Mouse (Mus musculus) limb, embryonic 10.5 days (tissue): ENCODE data around the gene Gm14295. TPM values are rescaled to one million over a fixed set of nuclear protein-coding genes. Genes with fewer than 3 reads are reported as not detected.
"Not testable (repeated sequence)": the region's sequence is repeated elsewhere in the genome, so short reads cannot be mapped to it uniquely, and the experiment has no call there.

Source experiments
- DNase-seq: peaks from one replicate; pipeline ENCODE4 v3.0.0-alpha.2; 2017; ENCODE audit warnings: low spot score
- H3K27ac ChIP-seq: fragments of 300-500 bp; sonication (generic); 2 replicates; pipeline ENCODE4 v1.5.1; 2016; ENCODE audit warnings: mild to moderate bottlenecking
- H3K27me3 ChIP-seq: fragments of 300-500 bp; sonication (generic); 2 replicates; pipeline ENCODE4 v1.6.1; 2016; ENCODE audit warnings: low read depth, mild to moderate bottlenecking; ENCODE audit not compliant: poor library complexity, severe bottlenecking
- H3K36me3 ChIP-seq: fragments of 300-500 bp; sonication (generic); 2 replicates; pipeline ENCODE4 v1.6.1; 2016; ENCODE audit warnings: mild to moderate bottlenecking, moderate library complexity
- H3K4me1 ChIP-seq: fragments of 300-500 bp; sonication (generic); 2 replicates; pipeline ENCODE4 v1.6.1; 2016
- H3K4me3 ChIP-seq: fragments of 300-500 bp; sonication (generic); 2 replicates; pipeline ENCODE4 v1.5.1; 2016; ENCODE audit warnings: mild to moderate bottlenecking, moderate library complexity
- H3K9me3 ChIP-seq: fragments of 300-500 bp; sonication (generic); replicated peaks from 2 replicates; pipeline ENCODE4 v1.6.1; 2016; ENCODE audit warnings: mild to moderate bottlenecking
- WGBS: fragments of 180-500 bp; shearing (Covaris S2); methylation state at CpG from one replicate; pipeline ENCODE4 v1.1.7; 2016; 5-methylcytosine and 5-hydroxymethylcytosine counted together
- polyA plus RNA-seq: library from polyadenylated mRNA; unstranded; fragments of >200 nt; fragmentation: Nextera tagmentation; extraction: Ambion mirVana; gene quantifications from 2 replicates; pipeline ENCODE4 v1.2.1, GENCODE M21; 2016

Gene Gm14295
- 13.2 and 14.0 TPM in 2 replicates for polyA plus RNA-seq

DNA sequence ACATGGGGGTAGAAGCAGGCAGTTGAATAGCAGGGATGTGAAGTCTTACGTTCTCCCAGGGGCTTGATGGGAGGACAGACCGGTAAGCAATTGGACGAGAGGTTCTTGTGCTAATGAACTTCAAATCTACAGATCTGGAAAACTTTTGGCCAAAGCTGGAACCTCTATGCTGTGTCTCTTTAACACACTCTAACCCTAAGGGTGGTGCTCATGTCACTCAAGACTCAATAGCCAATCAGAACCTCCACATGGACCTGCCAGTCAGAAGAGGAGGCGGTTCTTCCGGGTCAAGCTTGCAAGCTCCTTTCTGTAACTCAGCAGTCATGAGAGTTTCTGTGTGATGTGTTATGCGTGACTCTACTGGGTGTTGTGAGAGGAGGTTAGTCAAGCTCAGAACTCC, at the start of gene Gm14295:
TSS of gene Gm14295 (plus strand) at position 301 of the 400 bp plus-strand sequence.
- WGBS = no CpG with 5 or more reads among the region's 6 CpGs
- DNase-seq, H3K27ac ChIP-seq: not testable (repeated sequence)

GRCm38 (mm10) chr2:176798785-176799184, 373 bp downstream of the Gm14295 start:
- not testable (repeated sequence) for DNase-seq
- peak overlapping the region; percentile 49 for H3K4me3 ChIP-seq

More for the DNA sequence above, at the start of gene Gm14295:
- not testable (repeated sequence) for H3K4me1 ChIP-seq, H3K27me3 ChIP-seq, H3K9me3 ChIP-seq, H3K36me3 ChIP-seq
- H3K4me3 ChIP-seq = peak within 1 kb of the TSS; percentile 49

GRCm38 (mm10) chr2:176830840-176831239, 32.4 kb downstream of the Gm14295 start, which contains the start of gene Gm14408:
Gene Gm14408 (plus strand): TSS chr2:176831140.
- H3K4me3 ChIP-seq, H3K27me3 ChIP-seq, DNase-seq, H3K27ac ChIP-seq, H3K4me1 ChIP-seq, H3K36me3 ChIP-seq, H3K9me3 ChIP-seq: not testable (repeated sequence)
- 85% methylated on average over 1 of the region's 3 CpGs for WGBS

More at GRCm38 (mm10) chr2:176798785-176799184, 373 bp downstream of the Gm14295 start:
- H3K27ac ChIP-seq, H3K4me1 ChIP-seq, H3K9me3 ChIP-seq, H3K27me3 ChIP-seq, H3K36me3 ChIP-seq: not testable (repeated sequence)
- 22% methylated on average over 14 of the region's 15 CpGs for WGBS

Other genes starting within 250 kb of the Gm14295 start
- 6.9 and 8.3 TPM in 2 replicates for gene Gm14308, start 162.3 kb upstream of the Gm14295 start, polyA plus RNA-seq
- 9.1 and 14.1 TPM in 2 replicates for gene Zfp973, start 128.1 kb upstream of the Gm14295 start, polyA plus RNA-seq
- 25.8 and 27.4 TPM in 2 replicates for gene Gm14305, start 90.3 kb upstream of the Gm14295 start, polyA plus RNA-seq
- gene Gm14408, start 32.5 kb downstream of the Gm14295 start, polyA plus RNA-seq = not detected in 2 replicates
- gene Gm14296, start 129.2 kb downstream of the Gm14295 start, polyA plus RNA-seq = 10.7 and 12.6 TPM in 2 replicates
- 8.2 and 11.7 TPM in 2 replicates for gene Gm14419, start 202.3 kb downstream of the Gm14295 start, polyA plus RNA-seq